Mouse (Mus musculus) gastrocnemius, postnatal 36 days (tissue): Measurements from ENCODE around the gene D430041D05Rik. TPM values are rescaled to one million over a fixed set of nuclear protein-coding genes. Genes with fewer than 3 reads are reported as not detected.

Experiments used
- DNase-seq, 2 experiments: peaks; one replicate each; pipeline ENCODE4 v3.0.0; 2022
- intact Hi-C: fragments of 180-260 bp; cut with DNase I; formaldehyde crosslinking; loops from one replicate; pipeline ENCODE4 v1.15.1; 2025
- long read RNA-seq, 2 experiments: library from polyadenylated mRNA; stranded (forward); transcript quantifications; one replicate each; pipeline ENCODE4 v2.0.0; 2021
- total RNA-seq, 2 experiments: library from RNA; stranded (reverse); gene quantifications; 2 replicates each; pipeline ENCODE4 v1.2.3; 2021

D430041D05Rik gene
- total RNA-seq = 1 to 10 TPM in 1 of 2 experiments, under 1 TPM in 1; 0.94 to 1.6 TPM
- long read RNA-seq, experiment 1, partial matches to known transcripts = 0 of 1 reads
- long read RNA-seq, experiment 1, other reads (novel, unspliced or antisense) = 1 of 1 reads
- long read RNA-seq, experiment 2, partial matches to known transcripts = 0 of 1 reads
- long read RNA-seq, experiment 2, other reads (novel, unspliced or antisense) = 1 of 1 reads

DNA sequence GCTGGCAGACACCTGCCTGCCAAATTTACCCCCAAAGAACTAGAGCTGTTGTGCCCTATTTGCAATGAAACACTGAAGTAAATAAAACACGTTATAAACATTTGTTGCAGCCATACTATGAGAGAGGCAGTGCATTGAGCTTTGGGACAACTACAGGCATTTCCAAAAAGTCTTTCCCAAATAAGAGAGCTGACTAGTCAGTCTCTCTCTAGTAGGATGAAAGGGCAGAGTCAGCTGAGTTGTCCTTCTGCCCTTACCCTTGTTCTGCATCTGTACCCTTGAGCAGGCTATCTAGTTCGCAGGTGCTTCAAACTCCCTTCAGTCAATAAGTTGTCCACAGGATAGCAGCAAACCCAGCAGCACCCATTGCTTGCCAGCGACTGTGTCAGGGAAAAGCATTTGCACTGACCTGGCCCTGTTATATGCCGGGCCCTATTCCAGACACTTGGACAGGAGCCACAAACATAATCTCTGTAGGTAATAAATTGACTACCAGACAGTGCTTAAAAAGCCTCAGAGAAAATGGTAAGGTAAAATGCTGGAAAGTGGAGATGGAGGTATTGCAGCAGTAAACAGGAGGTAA lies at the start of gene D430041D05Rik:
Gene D430041D05Rik (minus strand): TSS at position 51 of the 583 bp plus-strand sequence.
- DNase-seq = no peak
- intact Hi-C loops = no loop called here

DNA sequence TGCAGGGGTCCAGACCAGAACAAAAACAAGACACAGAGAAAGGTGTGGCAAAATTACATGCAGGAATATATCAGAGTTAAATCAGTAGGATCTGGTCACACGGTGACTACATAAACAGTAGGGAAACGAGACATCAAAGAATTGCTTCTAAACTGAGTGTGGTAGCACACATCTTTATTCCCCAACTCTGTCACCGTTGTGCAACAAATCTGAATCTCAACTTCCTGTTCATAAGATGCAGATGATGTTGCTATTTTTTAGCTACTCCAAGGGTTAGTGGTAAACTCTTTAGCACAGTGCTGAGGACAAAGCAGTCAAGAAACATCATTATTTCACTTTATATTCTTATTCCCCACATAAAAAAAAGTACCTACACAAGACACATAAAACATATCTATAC lies 49.2 kb upstream of the D430041D05Rik start:
- no peak for DNase-seq
- intact Hi-C loops = no loop called here

DNA sequence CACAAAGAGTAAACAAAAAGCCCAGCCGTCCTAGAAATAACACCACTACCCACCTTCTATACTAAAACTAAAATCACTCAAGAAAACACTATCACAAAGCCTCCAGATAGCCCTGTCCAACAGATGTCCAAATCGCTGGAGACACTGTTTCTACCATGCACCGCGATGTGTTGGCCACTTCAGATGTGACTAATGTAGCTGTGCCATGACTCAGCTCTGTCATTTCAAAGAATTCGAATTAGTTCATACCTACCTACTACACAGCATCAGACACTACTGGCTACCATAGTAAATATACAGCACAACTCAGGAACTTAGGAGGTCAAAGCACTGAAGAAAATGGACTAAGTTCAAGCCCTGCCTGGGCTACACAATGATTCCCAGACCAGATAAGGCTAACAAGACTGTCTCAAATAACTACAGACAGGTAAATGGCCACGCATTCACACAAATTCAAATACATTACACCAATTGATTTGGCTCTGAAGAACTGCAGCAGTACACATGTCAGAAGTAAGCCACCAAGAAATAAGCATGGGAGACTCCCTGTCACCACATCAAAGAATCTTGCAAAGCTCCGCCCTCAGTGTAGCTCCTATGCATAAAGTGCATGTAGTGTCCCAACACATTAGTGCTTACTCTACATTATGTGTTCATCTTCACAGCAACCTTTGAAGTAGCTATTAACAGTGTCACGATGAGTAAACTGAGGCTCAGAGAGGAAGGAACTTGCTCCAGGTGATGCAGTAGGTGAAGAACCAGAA lies 47.9 kb upstream of the D430041D05Rik start:
- DNase-seq = no peak
- intact Hi-C loops = no loop called here

DNA sequence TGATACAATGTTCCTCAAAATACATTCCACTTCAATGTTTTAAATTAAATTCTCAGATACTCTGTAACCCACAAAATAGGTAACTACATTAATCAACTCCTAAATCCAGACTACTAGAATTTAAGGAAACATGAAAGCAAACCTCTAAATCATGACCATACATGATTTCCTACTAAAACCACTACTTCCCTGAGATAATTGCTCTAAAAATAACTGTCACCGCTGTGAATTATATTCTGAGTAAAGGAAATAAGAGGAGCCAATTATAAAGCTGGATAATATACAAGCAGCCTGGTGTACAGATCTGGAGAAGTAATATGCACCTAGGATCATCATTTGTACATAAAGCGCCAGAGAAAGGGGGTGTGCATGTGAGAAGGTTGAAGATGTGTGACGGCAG lies 46.3 kb upstream of the D430041D05Rik start:
- intact Hi-C loops = no loop called here
- DNase-seq = no peak

DNA sequence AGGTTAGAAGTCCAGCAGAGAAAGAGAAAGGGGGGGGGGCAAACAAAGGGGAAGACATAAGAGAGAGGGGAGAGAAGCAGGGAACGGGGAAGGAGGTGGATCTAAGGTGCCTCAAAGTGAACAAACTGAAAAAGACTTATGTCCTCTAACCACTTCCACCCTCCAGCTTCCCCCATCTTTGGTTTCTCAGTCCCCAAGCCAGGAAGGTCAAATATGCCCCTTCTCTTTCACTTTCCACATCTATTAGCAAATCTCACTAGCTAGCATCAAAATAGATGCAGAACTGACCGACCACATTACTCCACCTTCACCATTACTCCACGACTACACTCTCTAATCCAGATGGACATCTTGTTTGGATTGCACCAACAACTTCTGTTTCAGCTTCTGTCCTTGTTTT lies 39.9 kb upstream of the D430041D05Rik start:
- DNase-seq = no peak
- intact Hi-C loops = no loop called here

DNA sequence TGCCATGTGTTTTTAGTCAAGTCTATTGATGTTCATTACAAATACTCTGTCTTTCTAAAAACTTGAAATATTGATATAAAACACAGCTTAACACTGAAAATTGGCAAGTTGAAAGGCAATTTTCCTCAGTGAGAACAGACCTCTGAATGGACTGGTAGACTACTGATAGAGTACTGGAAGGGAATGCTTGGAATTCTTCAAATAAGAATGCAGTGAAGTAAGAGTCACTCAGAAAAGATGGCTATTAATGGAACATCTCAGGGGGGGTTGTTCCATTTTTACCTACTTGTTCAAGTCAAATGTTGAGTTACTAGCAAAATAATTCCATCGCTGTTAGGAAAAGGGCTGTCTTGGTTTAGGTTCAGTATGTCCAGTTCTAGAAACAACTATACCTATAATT lies 38.4 kb upstream of the D430041D05Rik start:
- intact Hi-C loops = loop anchor here (5.0 kb wide), 1 partner anchor 138 kb away; no protein-coding TSS in a partner anchor
- DNase-seq = no peak

DNA sequence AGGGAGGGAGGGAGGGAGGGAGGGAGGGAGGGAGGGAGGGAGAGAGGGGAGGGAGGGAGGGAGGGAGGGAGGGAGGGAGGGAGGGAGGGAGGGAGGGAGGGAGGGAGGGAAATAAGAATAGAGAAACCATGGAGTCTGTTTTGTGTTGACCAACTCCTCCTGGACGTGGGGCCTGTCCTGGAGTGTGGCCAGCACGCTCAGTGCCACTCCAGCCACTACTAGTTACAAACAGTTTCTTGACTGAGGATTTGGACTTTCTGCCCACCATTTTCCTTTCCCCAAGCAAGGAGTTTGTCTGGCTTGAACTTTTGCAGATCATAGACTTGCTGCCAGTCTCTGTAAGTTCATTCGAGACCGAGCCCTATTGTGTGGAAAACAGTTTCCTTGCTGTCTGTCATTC lies 37.4 kb upstream of the D430041D05Rik start:
- no peak for DNase-seq
- intact Hi-C loops = loop anchor here (5.0 kb wide), 1 partner anchor 139 kb away; no protein-coding TSS in a partner anchor

DNA sequence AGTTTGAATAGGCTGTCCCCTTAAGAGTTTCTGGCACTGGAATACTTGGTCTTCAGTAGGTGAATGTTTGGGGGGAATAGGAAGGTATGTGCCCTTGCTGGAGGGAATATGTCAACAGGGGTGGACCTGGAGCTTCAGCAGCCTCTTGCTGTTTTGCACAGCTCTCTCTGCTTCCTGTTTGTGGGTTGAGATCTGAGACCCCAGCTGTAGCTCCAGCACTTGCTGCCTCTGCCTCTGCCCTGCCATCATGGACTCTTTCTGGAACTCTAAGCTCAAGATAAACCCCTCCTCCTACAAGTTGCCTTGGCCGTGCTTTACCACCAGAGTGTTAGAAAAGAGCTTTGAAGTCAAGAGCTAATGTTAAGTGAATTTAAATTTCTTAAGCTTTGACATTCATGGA lies 35.2 kb upstream of the D430041D05Rik start:
- intact Hi-C loops = loop anchor here (5.0 kb wide), 1 partner anchor 141 kb away; no protein-coding TSS in a partner anchor
- DNase-seq = no peak

DNA sequence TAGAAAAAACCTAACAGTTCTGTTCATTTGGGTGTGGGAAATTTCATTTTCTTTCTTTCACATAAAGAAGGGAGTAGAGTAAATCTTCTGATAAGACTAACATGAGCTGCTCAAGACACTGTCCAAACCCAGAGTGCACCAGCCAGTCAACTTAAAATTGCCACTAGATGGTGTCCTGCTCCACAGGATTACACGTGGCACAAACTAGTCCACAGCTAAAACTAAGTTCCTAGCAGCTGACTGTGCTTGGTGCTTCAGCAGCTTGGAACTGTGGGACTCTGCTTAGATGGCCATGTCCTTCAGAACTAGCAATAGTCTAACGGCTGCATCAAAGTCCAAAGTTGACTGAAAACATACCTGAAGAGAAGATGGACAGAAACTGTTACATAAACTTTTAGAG lies 34.0 kb upstream of the D430041D05Rik start:
- peak; percentile 31 to 48 for DNase-seq
- intact Hi-C loops = loop anchor here (2.0 to 5.0 kb wide), 3 partner anchors 50 to 143 kb away; partner anchors contain the start of gene Hipk3

DNA sequence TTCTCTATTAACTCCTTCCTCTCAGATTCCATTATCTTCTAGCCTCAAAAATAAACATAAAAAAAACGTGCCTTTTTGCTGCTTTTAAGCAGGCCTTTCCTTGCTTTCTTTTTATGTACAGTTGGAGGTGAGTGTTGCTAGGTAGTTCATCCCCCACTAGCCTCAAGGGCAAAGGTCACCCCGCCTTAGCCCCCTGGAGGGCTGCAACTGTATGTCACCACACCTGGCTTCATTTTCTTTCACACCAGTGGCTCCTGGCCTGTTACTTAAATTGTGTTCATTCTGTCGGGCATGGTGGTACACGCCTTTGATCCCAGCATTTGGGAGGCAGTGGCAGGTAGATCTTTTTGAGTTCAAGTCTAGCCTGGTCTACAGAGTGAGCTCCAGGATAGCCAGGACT lies 31.5 kb upstream of the D430041D05Rik start:
- no peak for DNase-seq
- intact Hi-C loops = no loop called here

DNA sequence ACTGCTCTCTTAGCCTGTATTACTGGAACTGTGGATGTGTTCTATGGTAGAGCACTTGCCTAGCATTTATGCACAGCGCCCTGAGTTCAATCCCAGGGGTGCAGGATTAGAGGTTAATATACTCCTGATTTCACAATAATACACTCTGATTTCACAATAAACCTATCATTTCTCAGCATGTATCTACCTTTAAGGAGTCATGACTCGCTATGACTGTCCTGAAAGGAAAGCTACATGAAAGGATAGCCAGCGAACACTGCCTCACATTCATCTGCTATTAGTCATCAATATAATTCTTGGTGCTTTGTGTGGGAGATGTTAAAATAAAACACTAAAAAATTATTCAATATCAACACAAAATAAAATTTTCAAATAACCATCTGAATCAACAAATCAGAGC lies 25.4 kb upstream of the D430041D05Rik start:
- intact Hi-C loops = no loop called here
- no peak for DNase-seq

DNA sequence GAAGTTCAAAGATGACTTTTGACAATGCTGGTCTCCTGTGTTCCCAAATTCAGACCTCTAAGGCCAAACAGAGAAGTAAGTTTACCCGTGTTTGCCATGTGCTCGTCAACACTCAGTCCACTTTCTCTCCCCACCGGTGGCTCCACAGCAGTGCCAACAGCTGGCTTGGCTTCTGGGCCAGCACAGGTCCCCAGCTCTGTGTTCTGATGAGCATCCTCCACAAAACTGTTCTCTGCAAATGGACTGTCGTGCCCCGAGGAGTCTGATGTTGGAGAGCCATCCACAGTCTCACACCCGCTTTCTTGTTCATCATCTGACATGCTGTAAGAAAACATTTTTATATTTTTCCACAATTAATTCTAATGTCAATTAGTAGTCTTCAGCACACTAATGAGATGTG lies 20.3 kb upstream of the D430041D05Rik start:
- no peak for DNase-seq
- intact Hi-C loops = no loop called here

DNA sequence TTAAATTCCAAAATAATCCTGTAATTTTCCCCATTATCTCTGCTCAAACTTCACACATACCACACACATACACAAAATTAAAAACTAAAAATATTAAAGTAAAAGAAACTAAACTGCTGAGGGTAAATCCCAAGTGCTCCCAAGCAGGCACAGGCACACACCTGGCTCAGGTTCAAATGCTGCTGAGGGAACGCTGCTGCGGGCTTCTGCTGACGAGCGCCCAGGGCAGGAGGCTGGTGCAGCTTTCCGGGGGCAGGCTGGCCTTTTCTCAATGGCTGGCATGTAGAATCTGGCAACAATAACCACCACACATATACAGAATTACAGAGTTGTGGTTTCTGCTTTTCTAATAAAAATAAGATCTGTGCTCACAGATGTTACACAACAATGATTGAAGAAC lies 19.8 kb upstream of the D430041D05Rik start:
- DNase-seq = no peak
- intact Hi-C loops = no loop called here

DNA sequence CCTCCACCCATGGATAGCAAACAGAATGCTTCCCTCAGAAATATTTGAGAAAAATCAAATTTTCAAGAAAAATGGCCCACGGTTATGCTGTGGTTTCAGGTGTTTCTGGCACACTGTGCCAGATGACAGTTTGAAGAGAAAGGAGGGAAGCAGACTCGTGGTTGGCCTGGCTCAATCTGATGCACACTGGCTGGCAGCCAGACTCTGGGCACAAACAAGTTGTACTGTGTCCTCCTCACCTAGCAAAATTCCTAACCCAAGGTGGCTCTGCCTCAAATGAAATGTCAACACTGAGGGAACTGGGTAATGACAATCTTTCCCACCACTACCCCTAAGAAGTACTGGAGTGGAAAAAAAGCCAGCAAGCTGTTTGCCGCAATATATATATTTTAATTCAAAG lies 15.3 kb upstream of the D430041D05Rik start:
- no peak for DNase-seq
- intact Hi-C loops = loop anchor here (10.0 kb wide), 1 partner anchor 391 kb away; no protein-coding TSS in a partner anchor

DNA sequence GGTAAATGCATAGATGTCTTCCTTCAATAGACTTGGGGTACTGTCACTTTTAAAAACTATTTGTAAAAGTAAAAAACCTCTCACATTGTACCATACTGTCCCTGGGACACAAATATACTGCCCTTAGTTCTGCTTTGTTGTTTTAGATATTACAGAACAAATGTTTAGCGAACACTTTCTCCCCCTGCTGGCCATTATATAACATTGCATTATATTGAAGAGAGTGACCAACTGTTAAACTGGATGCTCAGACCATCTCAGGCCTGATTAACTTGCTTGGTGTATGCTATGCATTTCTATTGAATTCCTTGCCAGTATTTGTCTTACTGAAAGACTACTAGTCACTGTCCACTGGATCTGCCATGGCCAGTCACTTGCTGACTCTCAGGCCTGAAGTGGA lies 11.4 kb upstream of the D430041D05Rik start:
- DNase-seq = no peak
- intact Hi-C loops = loop anchor here (2.0 to 10.0 kb wide), 3 partner anchors 90 to 387 kb away; no protein-coding TSS in a partner anchor

DNA sequence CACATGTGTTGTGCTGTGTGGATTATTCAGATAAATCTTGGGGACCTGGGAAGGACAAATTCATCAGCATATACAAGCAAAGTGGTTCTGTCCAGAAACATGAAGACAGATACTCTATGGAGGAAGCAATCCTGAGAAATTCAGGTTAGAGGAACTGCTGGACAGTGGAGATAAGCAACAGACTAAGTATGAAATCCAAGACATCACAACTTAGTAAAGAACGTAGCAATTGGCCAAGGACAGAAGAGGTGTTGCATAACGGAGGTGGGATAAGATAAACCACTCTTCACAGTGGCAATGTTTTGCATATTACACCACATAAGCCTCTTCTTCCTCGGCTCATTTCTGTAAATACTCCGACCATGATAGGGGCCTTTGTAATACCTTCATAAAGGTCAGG lies 10.0 kb upstream of the D430041D05Rik start:
- no peak for DNase-seq
- intact Hi-C loops = loop anchor here (5.0 to 10.0 kb wide), 2 partner anchors 89 to 386 kb away; no protein-coding TSS in a partner anchor

DNA sequence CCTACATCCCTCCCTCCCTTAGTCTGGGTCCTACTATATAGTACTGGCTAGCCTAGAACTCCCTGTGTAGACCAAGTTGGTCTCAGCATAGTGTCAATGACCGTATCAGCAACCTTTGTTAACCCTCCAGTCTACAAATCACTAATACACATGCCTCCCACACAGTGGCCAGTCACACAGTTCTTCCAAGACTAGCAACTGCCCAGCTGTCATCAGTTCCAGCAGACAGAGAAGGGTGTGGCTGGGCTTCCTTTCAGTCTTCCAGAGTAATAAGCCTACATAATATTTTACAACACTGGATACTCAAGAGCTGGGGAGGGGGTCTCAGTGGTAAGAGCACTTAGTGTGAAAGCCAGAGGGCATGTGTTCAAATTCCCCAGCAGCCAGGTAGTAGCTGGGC lies 9.2 kb upstream of the D430041D05Rik start:
- DNase-seq = no peak
- intact Hi-C loops = loop anchor here (5.0 to 10.0 kb wide), 2 partner anchors 88 to 385 kb away; no protein-coding TSS in a partner anchor

DNA sequence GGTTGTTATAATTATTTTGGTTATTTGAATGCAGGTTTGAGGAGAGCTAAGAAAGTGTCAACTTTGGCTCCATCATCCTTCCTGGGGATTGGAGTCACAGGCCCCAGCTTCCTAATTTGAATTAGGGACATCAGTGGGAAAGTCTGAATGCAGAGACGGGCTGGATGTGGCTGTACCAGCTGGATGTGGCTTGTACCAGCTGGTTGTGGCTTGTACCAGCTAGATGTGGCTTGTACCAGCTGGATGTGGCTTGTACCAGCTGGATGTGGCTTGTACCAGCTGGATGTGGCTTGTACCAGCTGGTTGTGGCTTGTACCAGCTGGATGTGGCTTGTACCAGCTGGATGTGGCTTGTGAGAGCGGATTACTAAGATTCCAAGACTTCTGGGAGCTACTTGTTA lies 8.6 kb upstream of the D430041D05Rik start:
- intact Hi-C loops = no loop called here
- DNase-seq = no peak

DNA sequence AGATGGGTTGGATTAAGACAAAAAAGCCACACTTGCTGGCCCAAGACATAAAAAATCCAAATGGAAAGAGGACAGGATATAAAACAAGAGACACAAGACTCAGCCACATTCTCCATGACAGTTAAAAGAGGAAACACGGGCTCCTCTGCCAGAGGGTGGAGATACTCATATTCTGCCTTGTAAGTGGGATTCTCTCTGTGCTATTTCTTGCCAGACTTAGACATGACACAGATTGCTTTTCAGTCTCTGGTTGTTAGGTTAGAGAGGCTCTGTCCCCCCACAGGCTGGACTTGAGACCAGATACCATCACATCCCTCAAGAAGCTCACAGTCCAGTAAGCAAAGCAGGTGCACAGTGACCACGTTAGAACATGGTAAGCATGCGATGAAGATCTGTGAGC lies 2.2 kb upstream of the D430041D05Rik start:
- intact Hi-C loops = no loop called here
- no peak for DNase-seq

DNA sequence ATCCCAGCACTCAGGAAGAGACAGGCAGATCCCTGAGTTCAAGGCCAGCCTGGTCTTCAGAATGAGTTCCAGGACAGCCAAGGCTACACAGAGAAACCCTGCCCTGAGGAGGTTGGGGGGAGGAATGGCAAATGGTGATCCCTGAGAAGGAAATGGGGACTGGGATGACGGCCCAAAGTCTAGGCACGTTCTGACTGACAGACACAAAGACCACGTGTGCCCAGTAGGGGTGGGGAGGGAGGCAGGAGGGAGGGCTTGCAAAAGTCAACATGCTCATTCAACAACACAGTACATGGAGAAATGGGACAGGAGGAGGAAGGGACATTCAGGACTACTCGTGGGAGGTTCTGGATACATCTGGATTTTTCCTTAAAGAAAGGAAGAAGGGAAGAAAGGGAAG lies 1.7 kb upstream of the D430041D05Rik start:
- DNase-seq = no peak
- intact Hi-C loops = no loop called here

DNA sequence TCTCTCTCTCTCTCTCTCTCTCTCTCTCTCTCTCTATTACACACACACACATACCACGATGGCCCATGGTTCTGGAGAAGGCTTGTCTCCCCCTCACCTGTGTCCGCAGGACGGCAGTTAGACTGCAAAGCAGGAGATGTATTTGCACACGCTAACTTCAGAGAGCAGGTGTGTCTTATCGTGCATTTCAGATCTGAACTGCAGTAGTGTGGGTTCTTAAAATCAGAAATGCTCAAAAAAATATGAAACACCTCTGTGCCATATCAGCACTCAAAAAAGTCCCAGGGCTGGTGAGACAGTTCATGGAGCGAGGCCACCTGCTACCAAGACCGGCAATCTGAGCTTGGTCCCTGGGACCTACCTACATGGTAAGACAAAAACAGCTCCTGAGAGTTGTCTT lies 993 bp upstream of the D430041D05Rik start:
- DNase-seq = no peak
- intact Hi-C loops = no loop called here
